Mouse (Mus musculus) spleen, postnatal 4 days (tissue): ENCODE measurements around the gene Disc1.

Experiments
- DNase-seq, 2 experiments: peaks; one replicate each; pipeline ENCODE4 v3.0.0; 2022; ENCODE audit warnings: low spot score in 2 of 2

The Disc1 gene

DNA sequence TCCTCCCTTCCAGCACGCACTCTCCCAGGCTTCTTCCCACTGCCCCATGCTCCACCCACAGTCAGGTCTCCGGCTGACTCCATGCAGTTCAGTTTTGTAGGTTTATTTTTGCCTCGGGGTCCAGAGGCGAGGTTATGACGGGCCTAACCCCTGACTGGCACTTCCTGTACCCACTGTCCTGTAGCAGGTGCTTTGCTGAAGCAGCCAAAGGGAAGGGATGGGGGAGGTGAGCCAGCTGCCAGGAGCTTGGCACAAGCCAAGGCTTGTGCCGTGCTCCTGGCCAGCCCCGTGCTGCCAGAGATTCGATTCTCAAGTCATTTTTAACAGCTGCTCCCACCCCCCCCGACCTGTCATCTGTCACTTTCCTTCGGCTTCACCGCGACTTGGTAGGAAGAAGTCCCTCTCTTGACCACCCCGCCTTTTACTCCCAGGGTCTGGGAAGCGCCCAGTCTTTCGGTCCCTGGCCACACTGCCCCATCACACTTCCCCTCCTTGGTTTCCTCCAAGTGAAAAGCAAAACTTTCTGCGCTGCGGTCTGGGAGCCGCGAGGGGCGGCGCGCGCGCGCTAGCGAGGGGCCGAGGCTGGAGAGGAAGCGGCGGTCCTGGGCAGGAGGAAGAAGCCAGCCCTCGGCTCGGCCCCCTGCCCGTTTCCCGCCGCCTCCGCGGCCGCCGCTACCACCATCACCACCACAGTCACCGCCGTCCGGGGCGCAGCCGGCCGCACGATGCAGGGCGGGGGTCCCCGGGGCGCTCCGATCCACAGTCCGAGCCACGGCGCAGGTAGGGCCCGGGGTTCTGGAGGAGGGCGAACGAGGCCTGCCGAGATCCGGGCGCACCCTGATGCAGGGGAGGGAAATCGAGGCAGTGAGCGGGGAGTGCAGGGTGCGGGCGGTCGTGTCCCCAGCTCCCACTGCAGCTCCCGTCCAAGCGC lies at the start of gene Disc1:
Gene Disc1, plus strand, starts transcription at position 691 of the 931 bp plus-strand sequence.
- DNase-seq = peak in 1 of 2 experiments; percentile 41

DNA sequence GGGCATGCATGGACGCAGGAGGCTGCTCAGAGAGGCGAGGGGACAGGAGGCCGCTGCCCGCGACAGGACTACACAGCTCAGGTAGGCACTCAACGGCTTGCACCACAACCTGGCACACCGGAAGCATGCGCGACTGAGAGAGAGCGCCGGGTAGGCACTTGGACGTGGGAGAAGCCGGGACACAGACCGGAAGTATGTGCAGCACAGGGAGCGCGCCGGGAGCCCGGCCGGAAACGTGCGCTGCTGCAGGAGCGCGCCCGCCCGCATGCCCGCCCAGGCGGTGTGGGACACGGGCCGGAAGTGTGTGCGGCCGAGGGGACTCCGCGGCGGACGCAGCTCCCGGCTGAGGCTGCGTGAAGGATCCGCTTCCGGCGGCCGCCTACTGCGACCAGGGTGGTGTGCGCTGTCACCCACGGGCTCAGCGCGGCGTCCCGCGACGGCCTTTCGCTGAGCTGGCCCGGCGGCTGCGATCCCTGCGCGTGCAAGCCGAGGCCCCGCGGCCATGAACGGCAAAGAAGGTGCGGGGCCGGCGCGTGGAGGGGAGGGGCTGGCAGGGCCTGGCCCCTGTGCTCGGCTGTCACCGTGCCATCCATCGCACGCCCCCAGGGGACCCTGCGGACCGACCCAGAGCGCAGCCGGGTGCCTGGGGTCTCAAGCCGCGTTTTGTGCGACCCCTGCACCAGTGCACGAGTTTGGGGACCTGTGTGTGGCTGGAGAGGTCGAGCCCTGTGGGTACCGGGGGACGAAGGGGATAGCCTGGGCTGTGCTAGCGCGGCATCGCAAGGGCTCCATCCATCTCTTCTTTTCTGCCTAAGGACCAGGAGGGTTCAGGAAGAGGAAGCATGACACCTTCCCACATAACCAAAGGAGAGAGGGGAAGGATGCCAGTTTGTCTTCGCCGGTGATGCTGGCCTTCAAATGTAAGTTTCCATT lies 41.0 kb upstream of the Disc1 start, which contains the start of gene Tsnax:
Gene Tsnax, plus strand, starts transcription at position 303 of the 933 bp plus-strand sequence.
- peak; percentile 82 to 90 for DNase-seq

DNA sequence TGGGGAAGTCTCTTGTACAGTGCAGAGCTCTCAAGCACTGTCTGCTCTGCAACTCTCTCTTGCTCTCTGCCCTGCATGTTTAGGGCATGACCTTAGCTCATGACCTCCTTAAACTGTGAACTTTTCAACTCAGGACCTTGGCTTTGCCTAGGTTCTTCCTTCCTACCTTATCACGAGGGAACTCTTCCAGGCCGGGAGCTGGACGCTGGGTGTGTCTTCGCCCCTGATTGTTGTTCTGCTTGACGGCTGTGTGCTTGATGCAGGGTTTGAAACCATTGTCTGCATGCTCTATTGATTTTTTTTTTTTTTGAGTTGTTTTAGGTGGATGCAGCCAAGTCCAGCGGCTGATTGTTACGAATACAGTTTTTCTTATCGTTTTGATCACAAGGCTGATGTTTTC lies 29.9 kb upstream of the Disc1 start:
- no peak for DNase-seq

DNA sequence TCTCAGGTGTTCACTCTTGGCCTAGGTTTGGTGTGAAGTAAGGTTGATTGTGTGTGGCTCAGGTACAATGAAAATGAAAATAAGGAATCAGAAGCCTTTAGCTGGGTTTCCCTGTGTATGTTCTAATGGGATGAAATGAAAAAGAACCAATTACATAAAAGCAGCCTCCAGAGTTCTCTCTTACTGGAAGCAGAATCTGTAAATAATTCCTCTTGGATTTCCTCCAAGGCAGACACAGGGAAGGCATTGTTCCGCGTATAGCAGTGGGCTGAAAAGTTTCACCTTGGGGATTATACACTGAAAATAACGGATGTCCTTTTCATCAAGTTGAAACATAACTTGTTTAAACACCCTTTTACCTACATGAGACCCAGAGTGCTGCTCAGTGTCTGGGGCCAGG lies 26.8 kb upstream of the Disc1 start:
- DNase-seq = no peak

DNA sequence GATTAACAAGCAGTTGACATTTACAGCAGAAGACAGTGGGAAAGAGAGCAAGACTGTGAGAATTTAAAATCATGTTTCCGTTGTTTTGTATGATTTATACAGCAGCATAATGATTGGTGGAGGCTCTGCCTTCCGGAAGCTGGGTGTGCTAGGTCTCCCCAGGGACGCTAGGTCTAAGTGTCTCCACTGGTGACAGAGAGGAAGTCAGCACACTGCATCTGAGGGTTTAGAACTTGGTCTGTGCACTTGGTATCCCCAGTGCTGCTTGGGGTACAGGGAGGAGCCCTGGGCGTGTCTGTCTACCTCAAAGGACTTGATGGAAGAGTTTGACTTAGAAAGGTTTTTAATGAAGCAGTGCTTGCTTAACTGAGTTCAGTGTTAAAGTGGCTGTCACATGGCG lies 25.2 kb upstream of the Disc1 start:
- DNase-seq = no peak

DNA sequence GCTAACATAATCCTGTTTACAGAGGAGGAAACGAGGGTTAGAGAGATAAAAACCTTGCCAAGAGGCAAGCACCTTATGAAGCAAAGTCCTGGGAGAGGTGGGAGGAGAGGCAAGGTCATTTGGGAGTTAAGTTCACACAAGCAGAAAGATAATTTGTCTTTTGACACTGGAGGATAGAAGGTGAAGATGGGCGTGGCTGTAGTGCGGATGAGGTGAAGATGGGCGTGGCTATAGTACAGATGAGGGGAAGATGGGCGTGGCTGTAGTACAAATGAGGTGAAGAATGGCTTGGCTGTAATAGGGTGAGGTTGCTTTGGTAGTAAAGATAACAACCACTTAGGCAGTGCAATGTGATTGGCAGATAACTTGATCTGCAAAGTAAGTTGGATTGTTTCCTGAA lies 22.7 kb upstream of the Disc1 start:
- DNase-seq = no peak

DNA sequence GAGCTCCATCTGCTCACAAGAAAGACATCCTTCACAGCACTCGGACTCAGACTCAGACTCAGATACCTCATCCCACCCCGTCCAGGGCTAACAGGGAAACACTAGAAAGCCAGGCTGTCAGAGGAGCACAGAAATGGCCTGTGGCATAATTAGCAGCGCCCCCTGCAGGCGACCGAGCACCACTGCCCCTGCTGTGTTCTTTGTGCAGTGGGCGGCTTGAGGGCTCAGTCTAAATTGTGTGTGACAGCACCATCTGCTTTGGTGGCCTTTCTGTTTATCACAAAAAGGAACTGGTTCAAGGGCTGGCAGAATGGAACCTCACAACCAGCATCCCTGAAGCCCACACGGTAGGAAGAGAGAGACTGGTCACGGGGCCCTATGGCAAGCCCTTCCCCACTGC lies 19.3 kb upstream of the Disc1 start:
- peak; percentile 60 to 89 for DNase-seq

DNA sequence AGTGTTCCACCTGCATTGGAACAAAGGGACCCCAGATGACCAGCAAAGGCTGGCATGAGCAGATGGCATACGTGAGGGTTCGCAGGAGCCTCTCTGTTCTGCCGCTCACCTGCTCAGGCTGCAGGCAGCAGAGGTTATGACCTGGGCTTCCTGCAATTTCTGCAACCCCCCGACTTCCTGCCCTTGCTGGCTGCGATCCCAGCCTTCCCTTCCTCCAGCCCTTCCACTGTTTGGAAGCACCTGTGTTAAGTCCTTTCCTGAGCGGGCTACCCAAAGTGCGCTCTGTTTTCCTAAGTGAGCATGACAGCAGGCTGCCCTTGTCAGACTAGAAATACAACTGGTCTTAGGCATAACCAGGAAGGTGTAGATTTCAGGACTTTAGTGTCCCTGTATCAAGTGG lies 16.9 kb upstream of the Disc1 start:
- DNase-seq = no peak

DNA sequence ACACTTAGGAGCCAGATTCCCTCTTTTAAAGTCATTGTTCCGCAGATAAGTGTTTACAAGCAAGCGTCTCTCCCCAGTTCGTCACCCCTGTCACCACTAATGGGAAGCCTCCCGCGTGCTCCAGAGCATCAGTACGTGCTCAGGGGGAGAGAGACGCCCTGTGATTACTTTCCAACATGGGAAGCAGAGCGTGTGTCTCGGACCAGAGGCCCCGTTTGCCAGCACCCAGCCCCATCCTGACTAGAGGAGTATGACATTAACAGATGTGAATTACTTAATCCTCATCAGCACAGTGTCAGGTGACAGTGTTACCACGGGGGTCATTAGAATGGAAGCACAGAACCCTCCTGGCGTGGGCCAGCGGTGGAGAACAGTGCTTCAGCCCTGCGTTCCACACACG lies 15.3 kb upstream of the Disc1 start:
- no peak for DNase-seq

DNA sequence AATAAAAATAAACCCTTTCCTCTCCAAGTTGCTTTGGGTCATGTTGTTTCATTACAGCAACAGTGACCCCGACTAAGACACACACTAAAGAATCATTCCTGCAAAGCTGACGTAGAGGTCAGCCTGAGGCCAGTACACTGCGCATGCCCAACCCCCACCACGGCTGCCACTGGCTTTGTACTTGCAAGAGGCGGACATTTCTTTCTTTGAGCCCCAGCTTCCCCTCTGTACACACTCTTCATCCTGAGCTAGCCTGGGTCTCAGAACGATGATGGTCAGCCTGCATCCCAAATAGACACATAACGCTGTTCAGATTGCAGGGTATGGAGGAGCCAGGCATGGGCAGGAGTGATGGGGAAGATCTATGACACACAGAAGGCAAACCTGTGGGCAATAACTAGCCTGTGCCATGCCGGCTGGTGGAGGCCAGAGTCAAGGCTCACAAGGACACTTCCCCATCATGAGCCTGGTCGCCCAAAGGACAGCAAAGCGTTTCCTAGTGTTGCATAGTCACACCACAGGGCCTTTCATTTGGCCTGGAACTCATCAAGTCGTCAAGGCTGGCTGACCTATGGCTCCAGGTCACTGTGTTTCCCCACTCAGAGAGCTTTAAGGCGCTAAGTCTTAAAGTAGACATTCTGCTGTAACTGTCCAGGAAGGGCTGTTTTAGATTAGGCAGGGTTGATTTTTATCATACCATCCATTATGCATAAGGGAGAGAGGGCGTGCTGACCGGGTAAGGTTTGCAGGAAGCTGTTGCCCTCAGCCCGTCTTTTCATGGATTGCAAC lies 13.2 kb upstream of the Disc1 start:
- DNase-seq = no peak

DNA sequence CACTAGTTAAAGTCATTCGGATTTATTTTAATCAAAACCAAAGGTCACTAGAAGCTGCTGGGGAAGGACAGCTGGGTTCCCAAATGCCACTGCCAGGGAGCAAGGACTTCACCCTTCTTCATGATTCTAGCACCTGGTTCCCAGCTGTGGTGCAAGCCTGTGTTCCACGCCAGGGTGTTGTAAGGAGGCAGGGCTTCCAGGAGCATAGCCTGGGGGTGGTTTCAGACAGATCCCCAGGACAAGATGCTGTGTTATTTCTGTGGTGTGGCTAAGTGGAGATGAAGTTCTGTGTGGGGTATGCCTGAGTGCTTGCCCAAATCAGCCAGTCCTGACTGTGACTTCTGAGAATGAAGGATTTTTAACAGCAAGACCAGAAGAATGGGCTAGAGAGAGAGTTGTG lies 12.5 kb upstream of the Disc1 start:
- no peak for DNase-seq

DNA sequence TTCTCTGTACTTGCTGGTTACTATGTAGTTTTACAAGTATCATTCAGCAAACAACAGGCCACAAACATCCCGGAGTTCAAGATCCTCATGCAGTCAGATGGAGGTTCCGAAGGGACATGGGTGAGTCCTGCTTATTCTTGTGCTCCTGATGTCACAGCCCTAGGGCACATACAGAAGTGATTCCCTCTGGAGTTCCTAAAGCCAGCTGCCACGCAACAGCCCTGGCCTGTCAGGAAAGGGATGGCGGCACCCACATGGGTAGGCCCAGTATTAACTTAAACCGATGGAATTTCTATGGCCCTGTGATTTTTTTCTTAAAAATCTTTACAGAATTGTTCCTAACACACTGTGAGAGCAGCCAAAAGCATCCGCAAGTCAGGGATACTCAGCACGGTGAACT lies 10.6 kb upstream of the Disc1 start:
- DNase-seq = no peak

DNA sequence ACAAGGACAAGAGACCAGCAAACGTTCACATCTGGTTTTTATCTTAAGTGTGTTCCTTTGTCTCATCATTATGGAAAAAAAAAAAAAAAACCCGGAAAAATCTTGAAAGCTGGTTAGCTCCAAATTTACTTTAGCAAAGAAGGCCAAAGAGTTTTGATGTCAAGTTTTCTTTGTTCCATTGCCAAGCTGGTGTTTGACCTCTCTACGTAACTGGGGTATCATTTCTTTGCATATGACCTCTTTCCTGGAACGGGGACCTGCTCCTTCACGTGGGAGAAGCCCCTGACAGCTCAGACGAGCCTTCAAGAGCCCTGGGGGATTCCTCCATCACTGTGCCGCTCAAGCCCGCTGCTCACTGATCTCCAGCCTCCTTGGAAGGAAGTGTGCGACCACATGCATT lies 10.1 kb upstream of the Disc1 start:
- DNase-seq = no peak

DNA sequence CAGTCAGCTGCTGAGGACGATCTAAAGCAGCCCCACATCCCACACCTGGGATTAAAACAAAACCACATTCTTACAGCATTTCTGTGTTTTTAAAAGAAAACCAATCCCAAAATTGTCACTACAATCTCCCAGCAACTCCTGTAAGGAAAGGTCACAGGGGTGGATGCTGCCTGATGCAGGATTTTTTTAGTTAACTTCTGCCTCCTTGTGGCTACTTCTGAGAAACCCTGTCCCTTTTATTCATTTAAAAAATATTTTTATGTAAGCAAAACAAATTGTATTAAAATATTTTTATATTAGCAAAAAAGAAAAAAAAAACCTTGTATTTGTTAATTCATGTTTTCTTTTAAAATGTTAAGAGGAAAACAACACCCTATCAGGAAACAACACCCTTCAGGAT lies 8.2 kb upstream of the Disc1 start:
- no peak for DNase-seq

DNA sequence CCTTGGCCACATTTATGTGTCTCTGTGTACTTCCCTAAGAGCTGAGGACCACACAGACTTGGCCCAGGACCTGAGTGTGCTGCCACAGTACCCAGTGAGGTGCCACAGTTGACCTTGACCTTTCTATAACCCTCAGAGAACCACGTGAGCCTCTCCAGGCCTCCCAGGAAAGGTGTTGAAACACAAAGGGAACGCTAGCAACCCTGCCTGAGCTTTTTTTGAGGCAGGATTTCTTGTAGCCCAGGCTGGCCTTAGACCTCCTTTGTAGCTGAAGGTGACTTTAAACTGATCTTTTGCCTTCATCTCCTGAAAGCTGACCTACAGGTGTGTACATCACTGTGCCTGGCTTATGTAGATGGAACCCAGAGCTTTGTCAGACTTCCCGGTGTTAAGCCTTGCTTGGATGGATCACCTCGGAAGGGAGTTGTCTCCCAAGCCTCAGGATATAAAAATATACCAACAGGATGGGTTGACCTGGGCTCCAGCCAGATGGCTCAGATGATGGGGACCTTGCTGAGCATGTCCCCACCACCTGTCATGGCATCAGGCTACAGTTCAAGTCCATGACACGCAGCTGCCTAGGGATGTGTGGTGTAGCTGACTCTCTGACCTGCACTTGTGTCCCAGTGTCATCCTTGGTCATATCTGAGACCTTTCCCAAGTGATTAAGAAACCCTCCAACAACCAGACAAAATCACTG lies 4.8 kb upstream of the Disc1 start:
- no peak for DNase-seq

DNA sequence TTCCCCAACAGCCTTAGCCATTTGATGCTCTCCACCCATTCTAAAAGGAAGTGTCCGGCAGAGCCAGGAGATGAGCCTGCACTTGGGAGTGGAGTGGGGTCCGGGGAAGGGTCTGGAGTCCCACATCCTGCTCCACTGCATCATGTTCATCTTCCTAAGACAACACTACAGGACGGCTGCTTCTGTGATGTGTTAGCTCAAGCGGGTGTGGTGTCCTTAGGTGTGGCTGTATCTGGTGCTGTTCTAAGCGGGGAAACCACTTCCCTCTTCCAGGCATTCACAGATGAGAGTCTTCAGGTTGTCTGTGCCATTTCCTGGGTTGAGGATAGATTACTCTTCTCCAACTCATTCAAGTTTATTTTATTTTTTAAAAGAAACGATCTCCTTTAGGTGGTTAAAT lies 4.2 kb upstream of the Disc1 start:
- no peak for DNase-seq

DNA sequence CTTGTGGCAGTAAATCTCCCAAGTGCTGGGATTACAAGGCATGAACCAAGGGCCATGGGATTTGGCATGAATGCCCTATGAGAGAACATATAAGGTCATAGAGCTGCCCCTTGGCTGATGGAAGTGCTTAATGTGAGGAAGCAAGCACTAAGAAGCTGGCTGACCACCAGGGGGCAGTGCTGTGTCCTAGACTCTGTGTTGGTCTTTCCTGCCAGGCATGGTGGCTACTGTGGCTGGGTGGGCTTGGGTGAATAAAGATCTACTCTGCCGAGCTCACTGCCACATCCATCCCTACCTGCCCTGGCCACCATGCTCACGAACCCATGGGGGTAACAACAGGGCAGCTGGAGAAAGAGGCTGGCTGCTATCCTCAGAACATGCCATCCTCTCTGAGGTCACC lies 2.0 kb upstream of the Disc1 start:
- peak; percentile 63 to 89 for DNase-seq

DNA sequence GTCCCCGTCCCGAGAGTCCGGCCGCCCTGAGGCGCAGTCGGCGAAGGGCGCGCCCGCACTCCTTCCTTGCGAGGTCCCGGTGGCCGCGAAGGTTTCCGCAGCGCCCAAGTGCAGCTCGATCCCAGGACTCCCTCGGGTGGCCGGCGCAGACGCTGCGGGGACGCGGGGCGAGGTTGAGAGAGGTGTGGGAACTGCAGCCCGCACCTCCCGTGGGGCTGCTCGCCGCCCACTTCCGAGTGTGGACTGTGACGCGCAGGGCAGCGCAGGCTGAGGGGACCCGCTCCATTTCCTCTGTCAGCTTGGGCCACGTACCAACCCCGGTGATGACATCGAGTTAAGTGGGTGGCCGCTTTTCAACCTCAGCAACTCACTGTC lies 428 bp downstream of the Disc1 start:
- peak; percentile 20 to 70 for DNase-seq

DNA sequence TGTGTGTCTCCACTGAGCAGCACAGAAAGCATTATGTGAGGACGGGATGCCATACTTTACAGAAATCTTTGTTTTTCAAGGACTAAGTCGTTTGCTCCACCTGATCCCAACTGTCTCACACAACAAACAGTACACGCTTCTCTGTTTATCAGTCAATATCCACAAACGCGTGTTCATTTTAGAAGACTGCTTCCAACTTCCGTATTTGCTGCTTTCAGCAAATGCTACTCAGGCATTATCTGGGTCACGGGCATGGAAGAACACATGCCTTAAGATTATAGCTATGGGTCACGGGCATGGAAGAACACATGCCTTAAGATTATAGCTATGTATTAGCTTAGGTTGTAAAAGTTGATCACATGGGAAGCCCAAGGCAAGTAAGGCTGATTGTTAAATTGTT lies 6.9 kb downstream of the Disc1 start:
- no peak for DNase-seq

DNA sequence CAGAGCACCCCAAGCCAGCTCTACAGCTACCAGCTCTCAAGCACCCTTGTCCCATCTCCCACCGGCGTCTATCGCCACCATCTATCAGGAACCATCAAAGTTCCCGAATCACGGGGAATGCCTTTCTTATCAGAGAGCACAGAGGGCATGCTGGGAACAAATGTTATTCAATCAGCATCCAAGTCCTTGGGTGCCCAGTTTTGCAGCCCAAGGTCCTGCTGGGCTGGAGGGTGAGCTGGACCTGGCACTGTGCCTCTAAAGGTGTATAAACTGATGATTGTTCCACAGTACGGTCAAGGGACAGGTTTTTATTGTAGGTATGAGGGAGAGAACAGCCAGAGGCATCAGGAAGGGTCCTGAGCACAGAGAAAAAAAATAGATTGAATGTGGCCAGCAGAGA lies 11.6 kb downstream of the Disc1 start:
- DNase-seq = no peak

DNA sequence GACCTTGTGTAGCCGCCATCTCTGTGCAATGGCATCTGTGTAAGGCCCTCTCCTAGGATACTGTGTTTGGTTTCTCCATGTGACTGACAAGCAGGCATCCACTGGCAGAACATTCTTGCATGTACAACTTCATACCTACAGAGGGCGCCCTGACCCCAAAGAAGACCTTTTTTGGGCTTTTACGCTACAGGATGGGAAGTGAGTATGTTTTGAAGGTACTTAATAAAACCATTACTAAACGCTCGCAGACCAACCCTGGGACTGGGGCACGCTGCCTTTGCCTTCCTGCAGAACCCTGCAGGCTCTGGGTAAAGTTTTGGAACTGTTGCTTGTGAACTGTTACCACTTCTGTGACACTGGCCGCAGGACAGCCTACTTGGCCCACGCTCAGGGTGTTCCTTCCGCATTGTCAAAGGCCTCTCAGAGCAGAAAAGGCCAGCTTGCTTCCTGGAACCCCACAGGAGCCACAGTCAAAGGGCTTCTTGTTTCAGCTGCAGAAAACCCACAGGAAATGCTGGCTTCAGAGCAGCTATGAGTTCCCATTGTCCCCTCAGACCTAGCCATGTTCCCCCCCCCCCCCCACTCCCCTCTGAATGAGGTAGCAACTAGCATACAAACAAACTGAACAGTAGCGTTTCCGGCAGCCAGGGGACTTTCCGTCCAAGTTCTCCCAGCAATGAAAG lies 13.1 kb downstream of the Disc1 start:
- DNase-seq = peak; percentile 44 to 76
